Mouse (Mus musculus) lung, embryonic 14.5 days (tissue): ENCODE results near the gene Dars2. TPM values are rescaled to one million over a fixed set of nuclear protein-coding genes. Genes with fewer than 3 reads are reported as not detected.

Source experiments
- ATAC-seq: fragments of 200-750 bp; cut with Nextera tagmentation; 2 replicates; pipeline ENCODE4 v1.8.0; 2017; ENCODE audit warnings: mild to moderate bottlenecking, moderate TSS enrichment, moderate library complexity; ENCODE audit not compliant: insufficient read depth
- DNase-seq: peaks from one replicate; pipeline ENCODE4 v3.0.0-alpha.2; 2015
- H3K27ac ChIP-seq: fragments of 300-500 bp; sonication (generic); 2 replicates; pipeline ENCODE4 v1.5.1; 2014; ENCODE audit warnings: low read depth, mild to moderate bottlenecking, moderate library complexity
- H3K27me3 ChIP-seq: fragments of 300-500 bp; sonication (generic); 2 replicates; pipeline ENCODE4 v1.6.1; 2014; ENCODE audit warnings: low read length, control low read depth; ENCODE audit not compliant: insufficient read depth
- H3K36me3 ChIP-seq: fragments of 300-500 bp; sonication (generic); 2 replicates; pipeline ENCODE4 v1.6.1; 2014; ENCODE audit warnings: control low read depth; ENCODE audit not compliant: insufficient read depth
- H3K4me1 ChIP-seq: fragments of 300-500 bp; sonication (generic); 2 replicates; pipeline ENCODE4 v1.6.1; 2014; ENCODE audit warnings: antibody characterized with exemption, control low read depth; ENCODE audit not compliant: insufficient read depth
- H3K4me2 ChIP-seq: fragments of 300-500 bp; sonication (generic); 2 replicates; pipeline ENCODE4 v1.6.1; 2014; ENCODE audit warnings: mild to moderate bottlenecking
- H3K4me3 ChIP-seq: fragments of 300-500 bp; sonication (generic); 2 replicates; pipeline ENCODE4 v1.5.1; 2014; ENCODE audit warnings: low read depth, low read length
- H3K9ac ChIP-seq: fragments of 300-500 bp; sonication (generic); 2 replicates; pipeline ENCODE4 v1.6.1; 2014
- H3K9me3 ChIP-seq: fragments of 300-500 bp; sonication (generic); 2 replicates; pipeline ENCODE4 v1.6.1; 2016; ENCODE audit warnings: low read depth, low read length, control low read depth
- CTCF ChIP-seq: IDR thresholded peaks from 2 replicates; pipeline ENCODE4 v1.5.1; 2016; ENCODE audit warnings: antibody characterized with exemption, low read depth
- WGBS: fragments of 180-500 bp; shearing (Covaris S2); extraction: QIAGEN DNeasy Blood & Tissue Kit; methylation state at CpG from one replicate; pipeline ENCODE4 v1.1.7; 2014; 5-methylcytosine and 5-hydroxymethylcytosine counted together
- polyA plus RNA-seq: library from polyadenylated mRNA; unstranded; fragments of >200 nt; fragmentation: Nextera tagmentation; extraction: Ambion mirVana; gene quantifications from 2 replicates; pipeline ENCODE4 v1.2.1, GENCODE M21; 2014

Gene Dars2
- polyA plus RNA-seq, 1 experiment from 2014 or later = 37.0 TPM

- H3K9ac ChIP-seq = no peak overlapping the region
- ATAC-seq (no peak), DNase-seq (no peak)
- H3K27me3 ChIP-seq = no peaks in the 10 kb centered on the region
- no peak overlapping the region for H3K4me2 ChIP-seq
- H3K4me1 ChIP-seq = no peaks in the 10 kb centered on the region
- no peak overlapping the region for H3K27ac ChIP-seq
- TF ChIP-seq CTCF = no peak
- no peak overlapping the region for H3K4me3 ChIP-seq
- H3K9me3 ChIP-seq = no peaks in the 10 kb centered on the region
- WGBS = 68% methylated on average over 3 of the region's 3 CpGs
- peaks cover 19% of the 10 kb centered on the region; the same call in 1 of the 2 replicates for H3K36me3 ChIP-seq
These were observed 64.9 kb downstream of the Dars2 start for GRCm38 (mm10) chr1:161005526-161005925.

- WGBS = 69% methylated on average over 4 of the region's 4 CpGs
- H3K27ac ChIP-seq = no peak overlapping the region
- TF ChIP-seq CTCF = no peak
- H3K4me2 ChIP-seq = no peak overlapping the region
- no peak overlapping the region for H3K4me3 ChIP-seq
- no peaks in the 10 kb centered on the region for H3K4me1 ChIP-seq
- no peaks in the 10 kb centered on the region for H3K27me3 ChIP-seq
- DNase-seq (no peak), ATAC-seq (no peak)
- no peaks in the 10 kb centered on the region for H3K9me3 ChIP-seq
- H3K36me3 ChIP-seq = peaks cover 19% of the 10 kb centered on the region; the same call in 1 of the 2 replicates
- H3K9ac ChIP-seq = no peak overlapping the region
These were observed 65.5 kb downstream of the Dars2 start for GRCm38 (mm10) chr1:161004942-161005341.

DNA sequence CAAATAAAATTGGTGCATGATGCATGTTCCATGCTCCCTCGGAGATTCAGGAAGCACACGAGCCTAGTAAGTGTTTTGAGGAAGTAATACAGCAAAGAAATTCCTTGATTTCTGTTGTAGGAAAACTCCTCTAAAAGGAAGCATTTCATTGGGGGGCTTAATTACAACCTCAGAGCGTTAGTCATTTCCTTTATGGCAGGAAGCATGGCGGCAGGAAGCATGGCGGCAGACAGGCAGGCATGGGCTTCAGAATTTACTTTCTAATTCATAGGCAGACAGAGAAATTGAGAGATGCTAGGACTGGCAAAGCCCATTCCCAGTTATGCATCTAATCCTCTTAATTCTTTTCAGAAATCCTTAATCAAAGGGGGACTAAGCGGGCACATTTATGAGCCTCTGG, 76.6 kb downstream of the Dars2 start:
- Histone ChIP-seq H3K27me3 (no peaks in the 10 kb centered on the region), H3K9me3 (no peaks in the 10 kb centered on the region), H3K27ac (no peak overlapping the region), H3K4me1 (no peaks in the 10 kb centered on the region), H3K4me3 (no peak overlapping the region), H3K9ac (no peak overlapping the region), H3K4me2 (no peak overlapping the region), H3K36me3 (no peaks in the 10 kb centered on the region)
- DNase-seq (no peak), ATAC-seq (no peak)
- WGBS = 72% methylated on average over 6 of the region's 6 CpGs
- TF ChIP-seq CTCF = no peak

Other genes with a start within 250 kb of the Dars2 start
- gene Rc3h1, start 164.2 kb downstream of the Dars2 start, polyA plus RNA-seq = 11.1 and 11.4 TPM in 2 replicates
- 1.3 and 1.6 TPM in 2 replicates for gene Serpinc1, start 92.1 kb downstream of the Dars2 start, polyA plus RNA-seq
- 9.5 and 12.2 TPM in 2 replicates for gene Zbtb37, start 35.8 kb downstream of the Dars2 start, polyA plus RNA-seq
- 35.9 and 38.0 TPM in 2 replicates for gene Cenpl, start 55 bp upstream of the Dars2 start, polyA plus RNA-seq
- gene Klhl20, start 60.9 kb upstream of the Dars2 start, polyA plus RNA-seq = 17.7 and 18.5 TPM in 2 replicates
- 1.0 and 1.3 TPM in 2 replicates for gene Ankrd45, start 72.0 kb upstream of the Dars2 start, polyA plus RNA-seq
- not detected in 2 replicates for gene Tex50, start 88.7 kb upstream of the Dars2 start, polyA plus RNA-seq
- gene Prdx6, start 180.6 kb upstream of the Dars2 start, polyA plus RNA-seq = 610 and 627 TPM in 2 replicates